Mouse (Mus musculus) urinary bladder, postnatal 10 days (tissue): ENCODE data around the gene Ppp1r35.
"Not testable (repeated sequence)": the region's sequence is repeated elsewhere in the genome, so short reads cannot be mapped to it uniquely, and the experiment has no call there.

Source experiments
- DNase-seq: peaks from one replicate; pipeline ENCODE4 v3.0.0; 2022; ENCODE audit warnings: low spot score

Ppp1r35 gene

GRCm38 (mm10) chr5:137778635-137779034 lies at the start of gene Ppp1r35:
TSS of gene Ppp1r35 (plus strand) at chr5:137778849.
- peak; percentile 84 for DNase-seq

GRCm38 (mm10) chr5:137733638-137734288 lies 44.9 kb upstream of the Ppp1r35 start:
- no peak for DNase-seq

- DNase-seq = no peak
These were observed 44.2 kb upstream of the Ppp1r35 start for GRCm38 (mm10) chr5:137734289-137735061.

- no peak for DNase-seq
These were observed 41.2 kb upstream of the Ppp1r35 start for GRCm38 (mm10) chr5:137737400-137737940.

GRCm38 (mm10) chr5:137738516-137738915 lies 40.1 kb upstream of the Ppp1r35 start:
- no peak for DNase-seq

GRCm38 (mm10) chr5:137739471-137739870 lies 39.2 kb upstream of the Ppp1r35 start:
- DNase-seq = no peak

GRCm38 (mm10) chr5:137740506-137740905 lies 38.1 kb upstream of the Ppp1r35 start:
- DNase-seq = no peak

GRCm38 (mm10) chr5:137741023-137741931 lies 37.4 kb upstream of the Ppp1r35 start, which contains the start of gene Nyap1:
TSS of gene Nyap1 (minus strand) at chr5:137741607.
- peak; percentile 50 for DNase-seq

GRCm38 (mm10) chr5:137742048-137742447 lies 36.6 kb upstream of the Ppp1r35 start:
- no peak for DNase-seq

GRCm38 (mm10) chr5:137742836-137743235 lies 35.8 kb upstream of the Ppp1r35 start:
- no peak for DNase-seq

- DNase-seq = no peak
These were observed 34.5 kb upstream of the Ppp1r35 start for GRCm38 (mm10) chr5:137744197-137744596.

- DNase-seq = peak; percentile 81
These were observed 33.2 kb upstream of the Ppp1r35 start, which contains the start of gene Tsc22d4 for GRCm38 (mm10) chr5:137745214-137746171. TSS of gene Tsc22d4 (plus strand) at chr5:137745730.

GRCm38 (mm10) chr5:137746282-137746850 lies 32.3 kb upstream of the Ppp1r35 start:
- DNase-seq = no peak

GRCm38 (mm10) chr5:137746851-137747325 lies 31.8 kb upstream of the Ppp1r35 start:
- no peak for DNase-seq

- DNase-seq = no peak
These were observed 31.2 kb upstream of the Ppp1r35 start for GRCm38 (mm10) chr5:137747326-137747961.

GRCm38 (mm10) chr5:137748130-137748770 lies 30.4 kb upstream of the Ppp1r35 start:
- no peak for DNase-seq

- DNase-seq = no peak
These were observed 29.3 kb upstream of the Ppp1r35 start for GRCm38 (mm10) chr5:137749196-137749836.

- not testable (repeated sequence) for DNase-seq
These were observed 28.4 kb upstream of the Ppp1r35 start for GRCm38 (mm10) chr5:137750212-137750611.
